Mouse (Mus musculus) bone marrow, adult 2 months (tissue): ENCODE measurements around the gene Gsap.

ENCODE experiments used
- CTCF ChIP-seq: fragments of 200-500 bp; IDR thresholded peaks from 2 replicates; pipeline ENCODE4 v1.5.1; 2011; ENCODE audit warnings: low read length, control low read depth; ENCODE audit not compliant: control insufficient read depth, insufficient read depth
- POLR2A ChIP-seq: fragments of 200-500 bp; IDR thresholded peaks from 2 replicates; pipeline ENCODE4 v1.6.1; 2011; ENCODE audit warnings: low read depth, mild to moderate bottlenecking, control low read depth, low read length, borderline replicate concordance; ENCODE audit not compliant: control insufficient read depth

- TF ChIP-seq CTCF: no peak
- TF ChIP-seq POLR2A: no peak
Measured at GRCm38 (mm10) chr5:21206014-21206413, 20.0 kb downstream of the Gsap start.
